Mouse (Mus musculus): ENCODE results near the gene Kcnmb4. TPM values are rescaled to one million over a fixed set of nuclear protein-coding genes. Genes with fewer than 3 reads are reported as not detected.

Gene Kcnmb4
- total and polyA plus RNA-seq, 2 experiments from 2014 or later: 30.1 to 71.6 TPM

DNA sequence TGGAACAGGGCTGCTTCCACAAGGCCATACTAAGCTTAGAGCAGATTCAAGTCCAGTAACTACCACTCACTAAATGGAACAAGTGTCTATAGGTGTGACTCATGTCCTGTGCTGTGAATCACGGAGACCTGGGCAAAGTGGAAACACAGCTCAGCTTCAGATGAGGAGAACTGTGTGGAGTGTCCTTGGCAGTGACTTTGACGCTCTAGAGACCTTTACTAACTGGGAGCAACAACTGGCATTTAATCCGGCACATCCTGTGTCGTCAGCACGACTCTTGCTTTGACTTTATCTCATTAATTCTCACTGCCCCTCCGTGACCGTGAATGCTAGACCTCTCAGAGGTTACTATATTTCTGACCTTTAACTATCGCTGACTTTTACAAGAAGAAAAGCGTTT, 62.9 kb downstream of the Kcnmb4 start:
- H3K9ac ChIP-seq (replicated peaks; ENCODE audit: low read length): no peak overlapping the region
- no peak for TF ChIP-seq CTCF (IDR thresholded peaks at IDR 0.05; ENCODE audit: low read depth)
- no peak for ATAC-seq
- no peaks in the 10 kb centered on the region for H3K36me3 ChIP-seq (ENCODE audit: insufficient read depth, low read length)
- no peak for DNase-seq (ENCODE audit: low spot score)
- no peak overlapping the region for H3K4me2 ChIP-seq (ENCODE audit: low read depth, low read length)
- H3K27ac ChIP-seq: no peak overlapping the region
- H3K27me3 ChIP-seq (ENCODE audit: insufficient read depth, low read length): no peaks in the 10 kb centered on the region
- no peaks in the 10 kb centered on the region for H3K4me1 ChIP-seq (ENCODE audit: insufficient read depth, low read length)
- 63% methylated on average over 9 of the region's 9 CpGs for WGBS
- no peak overlapping the region for H3K4me3 ChIP-seq (ENCODE audit: low read length)
- H3K9me3 ChIP-seq (ENCODE audit: low read length): no peaks in the 10 kb centered on the region

DNA sequence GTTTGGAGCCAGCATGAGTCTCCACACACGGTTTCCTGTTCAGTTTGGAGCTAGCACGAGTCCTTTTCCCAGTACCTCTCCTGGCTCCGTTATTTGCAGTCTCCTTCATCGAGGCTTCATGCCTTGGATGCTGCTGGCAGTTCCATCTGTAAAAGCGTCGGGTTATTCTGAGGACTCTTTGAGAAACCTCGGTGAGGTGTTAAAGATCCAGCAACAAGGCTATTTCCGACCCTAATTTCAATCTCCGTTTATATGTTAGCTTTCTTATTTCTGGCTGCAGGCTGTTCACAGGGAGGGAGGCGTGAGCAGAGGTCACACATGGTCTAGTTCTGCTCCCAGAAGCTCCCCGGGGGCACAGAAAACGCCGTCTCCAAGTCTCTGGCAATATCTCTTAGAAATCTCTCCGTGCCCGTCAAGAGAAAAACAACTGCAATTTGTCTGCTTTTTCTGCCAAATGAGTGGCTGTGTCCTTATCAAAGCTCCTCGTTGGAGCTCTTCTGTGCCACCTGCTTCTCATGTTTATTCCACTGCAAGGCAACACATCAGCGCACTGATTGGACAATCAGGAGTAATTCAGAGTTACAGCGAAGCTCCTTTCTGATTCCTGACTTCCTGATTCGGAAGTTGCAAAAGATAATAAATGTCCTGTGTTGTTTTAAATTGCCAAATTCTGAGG, 65.9 kb downstream of the Kcnmb4 start:
- Histone ChIP-seq H3K4me3 (ENCODE audit: low read length) (no peak overlapping the region), H3K27me3 (ENCODE audit: insufficient read depth, low read length) (no peaks in the 10 kb centered on the region), H3K36me3 (ENCODE audit: insufficient read depth, low read length) (no peaks in the 10 kb centered on the region), H3K9ac (replicated peaks; ENCODE audit: low read length) (0 out of 2 replicates have a peak overlapping the region, but pooled peaks have one; percentile 29), H3K4me2 (ENCODE audit: low read depth, low read length) (no peak overlapping the region), H3K9me3 (ENCODE audit: low read length) (no peaks in the 10 kb centered on the region), H3K27ac (no peak overlapping the region), H3K4me1 (ENCODE audit: insufficient read depth, low read length) (no peaks in the 10 kb centered on the region)
- peak; percentile 13 for DNase-seq (ENCODE audit: low spot score)
- no peak for TF ChIP-seq CTCF (IDR thresholded peaks at IDR 0.05; ENCODE audit: low read depth)
- no peak for ATAC-seq
- 43% methylated on average over 19 of the region's 19 CpGs for WGBS

DNA sequence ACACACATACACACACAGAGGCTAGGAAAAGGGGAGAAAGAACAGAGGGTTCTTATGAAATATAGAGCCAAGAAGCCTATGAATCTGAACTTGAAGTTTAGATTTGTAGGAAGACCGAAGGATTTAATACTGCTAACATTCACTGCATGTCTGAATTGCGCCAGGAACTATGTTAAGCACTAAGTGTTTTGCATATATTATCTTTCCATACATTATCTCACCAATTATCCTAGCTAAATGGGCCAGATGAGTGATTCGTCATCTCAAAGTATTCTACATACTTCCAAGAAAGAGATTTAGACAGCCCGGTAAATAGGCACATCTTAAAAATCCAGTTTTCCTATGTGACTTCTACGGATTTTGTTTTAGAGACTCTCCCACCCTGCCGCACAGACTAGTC, 68.7 kb downstream of the Kcnmb4 start:
- TF ChIP-seq CTCF (IDR thresholded peaks at IDR 0.05; ENCODE audit: low read depth): no peak
- no peak for ATAC-seq

DNA sequence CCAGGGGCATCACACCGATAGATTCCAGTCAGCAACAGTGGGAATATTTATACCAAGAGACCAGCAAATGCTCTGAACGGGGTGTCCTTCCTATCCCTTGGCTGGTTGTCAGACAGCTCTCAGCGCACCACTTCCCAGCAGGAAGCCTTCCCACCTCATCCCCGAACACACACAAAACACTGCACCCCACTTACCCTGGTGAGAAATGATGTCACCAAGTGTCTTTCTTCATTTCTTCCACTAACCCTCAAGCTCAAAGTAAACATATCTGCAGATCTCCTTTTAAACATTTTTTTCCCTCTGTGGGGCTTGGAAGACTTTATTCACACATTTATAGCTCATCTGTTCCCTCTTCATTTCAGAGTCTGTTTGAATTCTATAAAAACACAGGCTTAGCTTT, 70.0 kb downstream of the Kcnmb4 start:
- ATAC-seq: no peak
- WGBS: 71% methylated on average over 4 of the region's 4 CpGs

More for the DNA sequence above, 68.7 kb downstream of the Kcnmb4 start:
- Histone ChIP-seq H3K27me3 (ENCODE audit: insufficient read depth, low read length) (no peaks in the 10 kb centered on the region), H3K9ac (replicated peaks; ENCODE audit: low read length) (no peak overlapping the region), H3K9me3 (ENCODE audit: low read length) (no peaks in the 10 kb centered on the region), H3K36me3 (ENCODE audit: insufficient read depth, low read length) (no peaks in the 10 kb centered on the region), H3K27ac (no peak overlapping the region), H3K4me1 (ENCODE audit: insufficient read depth, low read length) (no peaks in the 10 kb centered on the region), H3K4me2 (ENCODE audit: low read depth, low read length) (no peak overlapping the region), H3K4me3 (ENCODE audit: low read length) (no peak overlapping the region)
- DNase-seq (ENCODE audit: low spot score): no peak
- 94% methylated on average over 6 of the region's 6 CpGs for WGBS

DNA sequence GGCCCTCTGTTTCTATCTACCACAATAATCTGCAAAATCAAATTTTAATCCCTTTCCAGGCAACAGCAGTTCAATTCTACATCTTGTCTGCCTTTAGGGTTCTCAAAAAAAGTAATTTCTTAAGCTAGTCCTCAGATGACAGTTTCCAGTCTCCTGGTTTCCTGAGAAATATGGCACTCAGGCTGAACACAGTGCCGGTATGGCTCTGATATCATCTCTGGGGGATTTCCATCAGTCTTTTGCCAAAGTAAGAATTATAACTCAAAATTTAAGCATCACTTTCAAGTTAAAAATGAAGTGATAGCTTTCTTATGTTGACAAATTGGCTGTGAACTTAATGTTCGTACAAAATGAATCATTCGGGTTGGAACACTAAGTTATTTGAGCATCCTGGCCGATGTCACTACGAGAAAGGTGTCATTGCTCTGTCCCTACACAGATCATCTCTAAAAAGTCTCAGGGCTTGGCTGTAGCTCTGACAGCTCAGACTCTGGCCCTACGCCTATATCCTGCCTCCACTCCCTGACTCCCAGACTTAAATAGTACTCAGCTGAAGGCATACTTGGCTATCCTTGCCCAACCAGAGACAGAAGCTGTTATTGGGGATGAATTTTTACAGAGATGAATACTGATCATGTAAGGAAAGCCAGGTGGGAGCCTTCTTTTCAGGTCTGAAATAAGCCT, 70.8 kb downstream of the Kcnmb4 start:
- ATAC-seq: no peak

More for the DNA sequence above, 70.0 kb downstream of the Kcnmb4 start:
- Histone ChIP-seq H3K4me3 (ENCODE audit: low read length) (no peak overlapping the region), H3K27me3 (ENCODE audit: insufficient read depth, low read length) (no peaks in the 10 kb centered on the region), H3K4me2 (ENCODE audit: low read depth, low read length) (no peak overlapping the region), H3K9ac (replicated peaks; ENCODE audit: low read length) (no peak overlapping the region), H3K36me3 (ENCODE audit: insufficient read depth, low read length) (no peaks in the 10 kb centered on the region), H3K4me1 (ENCODE audit: insufficient read depth, low read length) (no peaks in the 10 kb centered on the region), H3K27ac (no peak overlapping the region), H3K9me3 (ENCODE audit: low read length) (no peaks in the 10 kb centered on the region)
- TF ChIP-seq CTCF (IDR thresholded peaks at IDR 0.05; ENCODE audit: low read depth): no peak
- no peak for DNase-seq (ENCODE audit: low spot score)

DNA sequence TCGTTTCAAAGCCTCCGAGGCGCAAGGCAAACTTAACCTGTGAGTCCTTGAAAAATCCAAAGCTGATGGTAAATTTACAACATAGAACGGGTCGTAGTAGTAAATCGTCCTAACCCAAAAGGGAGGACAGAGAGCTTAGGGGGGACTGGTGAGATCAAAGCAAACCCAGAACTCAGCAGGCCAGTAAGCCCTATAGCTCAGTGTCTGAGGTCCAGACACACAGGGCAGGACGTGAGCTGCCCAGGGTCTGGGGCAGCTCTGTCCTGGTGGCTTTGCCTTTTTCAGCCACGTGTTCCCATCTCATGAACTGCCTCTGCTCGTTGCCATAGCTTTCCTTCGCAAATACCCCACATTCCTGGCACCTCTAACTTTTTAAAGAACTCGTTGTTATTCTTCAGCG, 75.7 kb downstream of the Kcnmb4 start:
- Histone ChIP-seq H3K9ac (replicated peaks; ENCODE audit: low read length) (no peak overlapping the region), H3K4me3 (ENCODE audit: low read length) (no peak overlapping the region), H3K36me3 (ENCODE audit: insufficient read depth, low read length) (no peaks in the 10 kb centered on the region), H3K4me1 (ENCODE audit: insufficient read depth, low read length) (no peaks in the 10 kb centered on the region), H3K4me2 (ENCODE audit: low read depth, low read length) (peak overlapping the region; percentile 40), H3K27me3 (ENCODE audit: insufficient read depth, low read length) (no peaks in the 10 kb centered on the region), H3K9me3 (ENCODE audit: low read length) (no peaks in the 10 kb centered on the region), H3K27ac (no peak overlapping the region)
- DNase-seq (ENCODE audit: low spot score): no peak
- no peak for ATAC-seq
- no peak for TF ChIP-seq CTCF (IDR thresholded peaks at IDR 0.05; ENCODE audit: low read depth)
- 57% methylated on average over 12 of the region's 12 CpGs for WGBS

More for the DNA sequence above, 70.8 kb downstream of the Kcnmb4 start:
- Histone ChIP-seq H3K4me2 (ENCODE audit: low read depth, low read length) (no peak overlapping the region), H3K36me3 (ENCODE audit: insufficient read depth, low read length) (no peaks in the 10 kb centered on the region), H3K27ac (no peak overlapping the region), H3K4me1 (ENCODE audit: insufficient read depth, low read length) (no peaks in the 10 kb centered on the region), H3K9me3 (ENCODE audit: low read length) (no peaks in the 10 kb centered on the region), H3K4me3 (ENCODE audit: low read length) (no peak overlapping the region), H3K27me3 (ENCODE audit: insufficient read depth, low read length) (no peaks in the 10 kb centered on the region), H3K9ac (replicated peaks; ENCODE audit: low read length) (no peak overlapping the region)
- no peak for TF ChIP-seq CTCF (IDR thresholded peaks at IDR 0.05; ENCODE audit: low read depth)
- no peak for DNase-seq (ENCODE audit: low spot score)
- 91% methylated on average over 6 of the region's 6 CpGs for WGBS

DNA sequence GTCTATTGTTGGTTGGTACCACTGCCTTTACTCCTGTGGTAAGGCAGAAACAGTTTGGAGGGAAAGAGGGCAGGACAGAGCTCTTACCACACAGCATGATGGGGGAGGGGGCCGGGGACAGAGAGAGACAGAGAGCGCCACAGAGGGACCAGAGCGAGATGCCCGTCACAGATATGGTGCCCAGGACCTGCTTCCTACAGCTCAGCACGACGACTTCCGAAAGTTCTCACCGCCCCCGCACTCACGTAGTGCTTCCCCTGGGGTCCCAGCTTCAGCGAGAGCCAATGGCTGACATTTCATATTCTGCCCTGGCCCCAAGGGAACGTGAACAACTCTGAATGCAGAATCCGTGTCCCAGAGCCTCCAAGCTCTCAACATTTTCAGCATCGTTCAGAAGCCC, 76.1 kb downstream of the Kcnmb4 start:
- no peak overlapping the region for H3K27ac ChIP-seq
- no peak for TF ChIP-seq CTCF (IDR thresholded peaks at IDR 0.05; ENCODE audit: low read depth)
- H3K4me2 ChIP-seq (ENCODE audit: low read depth, low read length): peak overlapping the region; percentile 40
- H3K9ac ChIP-seq (replicated peaks; ENCODE audit: low read length): no peak overlapping the region
- H3K27me3 ChIP-seq (ENCODE audit: insufficient read depth, low read length): no peaks in the 10 kb centered on the region
- no peaks in the 10 kb centered on the region for H3K4me1 ChIP-seq (ENCODE audit: insufficient read depth, low read length)
- H3K9me3 ChIP-seq (ENCODE audit: low read length): no peaks in the 10 kb centered on the region
- WGBS: 33% methylated on average over 14 of the region's 14 CpGs
- no peak overlapping the region for H3K4me3 ChIP-seq (ENCODE audit: low read length)
- DNase-seq (ENCODE audit: low spot score): peak; percentile 36
- ATAC-seq: no peak
- H3K36me3 ChIP-seq (ENCODE audit: insufficient read depth, low read length): no peaks in the 10 kb centered on the region

Data from hindbrain, postnatal 0 days (tissue).